Mouse (Mus musculus) large intestine, adult 2 months (tissue): ENCODE data around the gene Podxl2. TPM values are rescaled to one million over a fixed set of nuclear protein-coding genes. Genes with fewer than 3 reads are reported as not detected.
A peak's percentile ranks its signal among the peaks of the same experiment; 100 is the strongest.

Experiments used
- DNase-seq: peaks from one replicate; pipeline ENCODE4 v3.0.0-alpha.2; 2012; ENCODE audit warnings: low read depth, low spot score
- WGBS: fragments of 180-500 bp; shearing (Covaris S2); methylation state at CpG from one replicate; pipeline ENCODE4 v1.1.7; 2018; 5-methylcytosine and 5-hydroxymethylcytosine counted together
- polyA plus RNA-seq: library from polyadenylated mRNA; depleted of rRNA; stranded (reverse); fragments of >200 nt; gene quantifications from 2 replicates; pipeline ENCODE4 v1.2.3, GENCODE M21; 2012

Podxl2 gene
- polyA plus RNA-seq, 1 experiment, result 7.1 TPM

DNA sequence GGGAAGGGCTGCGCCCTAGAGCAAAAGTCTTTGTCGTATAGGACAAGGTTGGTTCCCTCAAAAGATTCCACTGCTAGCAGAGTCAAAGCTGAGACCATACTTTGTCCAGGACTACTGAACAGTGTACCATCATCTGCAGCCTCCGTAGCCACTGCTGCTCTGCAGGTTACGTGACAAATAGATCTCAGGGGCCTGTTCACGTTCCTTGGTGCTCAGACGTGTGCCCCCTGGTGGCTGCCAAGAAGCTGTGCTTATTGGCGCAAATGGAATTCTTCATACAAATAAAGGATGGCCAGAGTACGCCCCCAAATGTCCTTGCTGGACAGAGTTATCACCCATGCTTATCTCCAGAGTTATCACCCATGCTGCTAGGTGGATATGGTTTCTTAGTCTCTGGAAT, 43.4 kb downstream of the Podxl2 start:
- WGBS, result 23% methylated on average over 8 of the region's 8 CpGs
- DNase-seq, result peak; percentile 33

DNA sequence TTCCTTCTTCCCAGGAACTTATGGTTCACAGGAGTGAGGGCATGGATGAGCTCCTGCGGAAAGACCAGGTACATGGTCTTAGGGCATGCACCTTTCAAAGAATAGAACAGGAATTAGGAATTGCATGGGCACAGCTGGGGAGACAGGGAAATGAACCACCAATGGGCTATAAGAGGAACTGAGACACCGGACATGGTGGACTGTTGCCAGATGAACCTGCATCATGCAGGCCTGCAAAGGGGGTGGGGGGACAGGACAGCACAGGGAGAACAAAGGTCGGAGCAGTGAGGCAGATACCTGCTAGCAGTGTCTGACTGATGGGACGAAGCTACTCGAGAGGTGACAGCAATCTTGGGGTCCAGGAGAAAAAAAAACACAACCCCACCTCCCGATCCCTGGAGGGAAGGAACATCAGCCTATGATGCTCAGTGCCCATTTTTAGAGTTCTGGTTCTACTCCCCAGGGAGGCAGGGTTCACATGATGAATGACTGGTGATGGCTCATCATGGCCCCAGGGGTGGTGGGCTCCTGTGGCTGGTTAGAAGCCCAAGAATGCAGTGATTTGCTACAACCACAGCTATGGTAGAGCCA, 44.6 kb downstream of the Podxl2 start:
- DNase-seq, result no peak
- WGBS, result 80% methylated on average over 6 of the region's 6 CpGs

DNA sequence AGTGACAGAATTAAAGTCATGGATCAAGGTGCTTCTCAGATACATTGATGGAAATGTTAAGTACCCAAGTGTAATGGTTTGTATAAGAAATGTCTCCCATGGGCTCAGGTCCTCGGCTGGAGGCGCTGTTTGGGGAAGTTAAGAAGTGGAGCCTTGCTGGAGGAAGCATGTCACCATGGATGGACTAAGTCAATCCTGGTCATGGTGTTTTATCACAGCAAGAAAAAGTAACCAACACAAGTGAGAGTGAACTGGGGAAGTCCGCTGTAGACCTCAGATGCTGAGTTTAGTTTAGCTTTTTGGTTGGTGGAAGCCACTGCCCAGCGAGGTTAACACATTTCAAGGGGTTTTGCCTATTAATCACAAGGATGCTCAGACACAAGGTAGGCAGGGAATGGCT, 45.3 kb downstream of the Podxl2 start:
- DNase-seq, result no peak
- WGBS, result 80% methylated on average over 4 of the region's 4 CpGs

DNA sequence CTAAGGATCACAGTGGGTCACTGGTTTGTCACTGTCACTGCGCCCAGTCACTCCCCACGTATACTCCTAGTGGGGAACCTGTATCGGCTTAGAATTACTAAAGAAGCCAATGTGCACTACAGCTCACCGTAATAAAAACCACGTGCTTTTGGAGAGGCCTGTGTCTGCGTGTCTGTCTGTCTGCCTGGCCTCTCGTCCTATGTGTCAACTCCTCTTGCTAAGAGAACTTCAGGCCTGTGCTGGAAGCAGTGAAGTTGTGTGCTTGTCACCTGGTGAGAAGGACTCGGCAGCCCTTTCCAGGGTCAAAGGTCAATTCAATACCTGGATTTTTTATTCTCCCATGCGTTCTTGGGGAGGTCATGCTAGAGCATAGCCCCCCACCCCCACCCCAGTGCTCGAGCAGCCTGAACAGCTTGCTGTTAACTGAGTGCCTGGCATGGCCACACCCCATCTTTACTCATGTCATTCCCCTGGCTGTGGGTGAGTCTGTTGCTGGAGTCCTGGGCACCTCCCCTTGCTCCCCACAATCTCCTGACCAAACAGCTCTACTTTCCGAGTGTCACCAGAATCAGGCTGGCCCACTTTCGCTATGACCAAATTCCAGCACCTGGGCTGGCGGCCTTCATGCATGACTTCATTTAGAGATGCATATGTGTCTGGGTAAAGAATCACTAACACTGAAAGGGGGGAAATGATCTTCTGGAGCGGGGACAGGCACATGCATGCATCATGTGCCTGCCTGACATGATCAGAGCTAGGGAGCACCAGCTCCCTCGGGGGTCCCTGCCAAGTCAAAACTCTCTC, 46.4 kb downstream of the Podxl2 start:
- no peak for DNase-seq
- 63% methylated on average over 15 of the region's 15 CpGs for WGBS

DNA sequence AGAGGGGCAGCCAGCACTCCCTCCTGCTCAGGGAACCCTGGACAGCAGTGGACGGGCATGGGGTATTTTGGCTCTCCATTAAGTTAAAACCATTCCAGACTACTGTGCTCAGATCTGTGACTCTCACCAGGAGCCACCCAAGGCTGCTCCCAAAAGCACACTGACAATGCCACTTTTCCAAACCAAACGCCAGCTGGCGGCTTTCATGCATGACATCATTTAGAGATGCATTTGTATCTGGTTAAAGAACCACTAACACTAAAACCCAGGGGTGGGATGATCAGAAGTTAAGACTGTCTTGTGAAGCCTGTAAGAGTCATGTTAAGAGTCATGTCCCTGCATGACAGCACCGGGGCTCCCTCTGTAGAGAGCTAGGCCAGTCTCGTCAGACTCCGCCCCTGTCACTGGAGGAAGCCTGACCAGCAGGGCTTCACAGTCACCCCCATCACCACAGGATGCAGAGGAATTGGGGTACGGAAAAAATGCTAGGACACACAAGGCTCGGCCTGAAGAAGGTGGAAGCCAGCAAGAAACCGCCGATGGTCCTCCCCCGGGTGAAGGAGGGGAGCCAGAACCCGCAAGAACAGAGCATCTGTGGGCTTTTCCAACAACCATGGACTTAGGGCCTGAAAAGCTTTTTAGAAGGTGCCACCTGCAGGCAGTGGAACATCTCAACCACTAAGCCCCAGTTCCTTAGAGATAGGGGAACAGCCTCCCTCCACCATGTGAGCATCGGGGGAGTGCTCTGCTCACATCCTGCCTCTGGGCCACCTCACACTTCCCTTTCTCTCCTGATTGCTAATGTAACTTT, 47.2 kb downstream of the Podxl2 start:
- no peak for DNase-seq
- WGBS, result 70% methylated on average over 13 of the region's 13 CpGs

DNA sequence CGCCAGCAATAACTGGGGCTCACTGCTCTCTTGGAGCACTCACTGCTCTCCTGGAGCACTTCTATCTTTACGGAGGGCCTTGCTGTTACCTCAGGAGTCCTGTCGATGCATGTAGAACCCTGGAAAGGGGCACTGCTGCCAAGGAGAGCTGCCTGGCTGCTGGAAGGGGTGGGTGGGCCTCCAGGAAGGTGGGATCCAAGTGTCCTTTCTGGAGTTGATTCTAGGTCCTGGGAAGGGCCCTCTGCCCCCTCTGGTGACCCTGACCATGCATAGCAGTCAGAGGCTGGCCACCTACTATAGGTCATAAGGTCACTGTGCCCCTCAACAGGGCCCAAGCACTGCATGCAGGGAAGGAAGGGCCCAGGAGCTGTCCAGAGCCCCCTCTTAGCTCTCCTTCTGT, 47.9 kb downstream of the Podxl2 start:
- 75% methylated on average over 3 of the region's 3 CpGs for WGBS
- DNase-seq, result no peak

DNA sequence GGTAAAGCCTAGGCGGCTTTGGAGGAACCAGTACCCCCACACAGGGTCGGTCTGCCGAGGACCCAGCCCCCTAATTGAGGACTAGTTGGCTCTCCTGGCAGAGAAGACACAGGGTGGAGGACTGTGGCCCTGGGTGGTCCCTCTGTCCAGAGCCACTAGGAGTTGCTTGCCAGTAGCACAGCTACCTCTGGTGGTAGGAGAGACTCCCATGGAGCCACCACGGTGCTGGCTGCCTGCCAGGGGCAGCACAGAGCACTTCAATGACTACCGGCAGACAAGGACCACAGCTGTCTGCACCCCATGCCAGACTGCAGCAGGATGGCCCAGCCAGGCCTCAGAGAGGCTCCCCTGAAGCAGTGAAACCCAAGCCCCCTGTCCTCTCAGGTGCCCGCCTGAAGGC, 48.3 kb downstream of the Podxl2 start:
- WGBS, result 38% methylated on average over 6 of the region's 6 CpGs
- DNase-seq, result no peak

DNA sequence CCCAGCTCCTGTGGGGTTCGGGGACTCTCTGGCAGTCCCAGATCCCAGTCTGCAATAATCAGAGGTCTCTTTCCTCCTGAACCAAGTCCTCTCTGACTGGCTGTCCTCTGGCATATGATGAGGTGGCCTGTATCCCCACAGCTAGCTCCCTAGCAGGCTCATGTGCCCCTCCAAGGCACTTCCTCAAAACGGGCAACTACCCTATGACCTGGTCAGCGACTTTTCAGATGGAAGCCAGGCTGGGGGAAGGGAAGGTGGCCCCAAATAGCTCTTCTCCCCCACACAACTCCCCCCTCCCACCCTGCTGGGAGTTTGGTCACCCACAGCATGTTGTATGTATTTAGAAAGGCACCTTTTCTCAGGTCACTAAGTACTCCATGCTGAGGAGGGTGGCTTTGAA, 48.8 kb downstream of the Podxl2 start:
- DNase-seq, result no peak
- 45% methylated on average over 3 of the region's 3 CpGs for WGBS

DNA sequence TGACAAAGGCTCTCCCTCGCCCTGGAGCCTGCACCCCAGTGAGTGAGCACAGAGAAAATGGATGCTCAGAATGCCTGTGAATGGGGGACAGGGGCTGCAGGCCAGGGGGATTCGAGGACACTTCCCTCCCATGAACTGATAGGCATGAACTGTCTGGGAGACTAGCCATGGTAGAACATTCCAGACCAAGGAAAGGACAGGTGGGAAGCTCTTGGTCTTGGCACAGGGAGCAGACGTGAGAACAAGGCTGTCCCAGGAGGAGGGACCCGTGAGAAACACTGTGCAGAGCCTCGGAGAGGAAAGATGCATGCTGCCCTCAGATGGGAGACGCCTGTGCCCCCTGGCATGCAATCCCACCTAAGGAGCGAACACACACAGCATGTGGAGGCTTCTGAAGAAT, 50.7 kb downstream of the Podxl2 start:
- DNase-seq, result no peak
- 69% methylated on average over 7 of the region's 7 CpGs for WGBS

DNA sequence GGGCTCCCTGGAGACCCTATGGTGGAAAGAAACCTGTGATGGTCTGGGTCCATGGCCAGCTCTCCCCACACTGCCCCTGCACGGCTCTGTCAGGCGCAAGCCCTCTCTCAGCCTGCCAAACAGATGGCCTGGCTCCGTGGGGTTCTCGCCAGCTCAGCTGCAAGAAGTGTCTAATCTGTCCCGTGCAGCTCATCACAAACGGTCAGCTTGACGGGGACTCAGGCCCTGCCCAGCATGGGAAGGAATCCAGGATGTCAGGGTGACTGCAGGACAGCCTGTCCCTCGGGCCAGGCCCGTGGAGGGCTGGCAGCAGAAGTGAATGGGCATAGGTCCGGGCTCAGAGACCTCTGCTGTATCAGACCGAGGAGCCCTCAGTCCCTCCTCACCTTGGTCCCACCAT, 52.9 kb downstream of the Podxl2 start:
- 82% methylated on average over 11 of the region's 11 CpGs for WGBS
- no peak for DNase-seq

DNA sequence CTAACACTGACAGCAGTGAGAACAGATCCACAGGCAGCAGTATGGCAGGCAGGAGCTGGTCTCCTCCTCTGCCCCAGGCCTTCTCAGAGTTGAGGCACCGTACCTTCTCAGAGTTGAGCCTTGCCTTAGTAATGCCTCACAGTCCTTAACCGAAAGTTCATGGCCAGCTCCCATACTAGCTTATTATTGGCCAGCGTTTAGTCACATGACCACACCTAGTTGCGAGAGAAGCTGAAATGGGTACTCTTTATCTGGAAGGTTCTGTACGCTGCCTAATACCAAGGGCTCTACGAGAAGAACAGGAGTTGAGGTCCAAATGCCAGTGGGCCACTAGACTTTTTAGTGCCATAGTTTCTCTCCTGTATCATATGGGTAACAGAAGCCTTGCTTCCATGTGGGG, 53.5 kb downstream of the Podxl2 start:
- DNase-seq, result no peak
- WGBS, result 91% methylated on average over 6 of the region's 6 CpGs

DNA sequence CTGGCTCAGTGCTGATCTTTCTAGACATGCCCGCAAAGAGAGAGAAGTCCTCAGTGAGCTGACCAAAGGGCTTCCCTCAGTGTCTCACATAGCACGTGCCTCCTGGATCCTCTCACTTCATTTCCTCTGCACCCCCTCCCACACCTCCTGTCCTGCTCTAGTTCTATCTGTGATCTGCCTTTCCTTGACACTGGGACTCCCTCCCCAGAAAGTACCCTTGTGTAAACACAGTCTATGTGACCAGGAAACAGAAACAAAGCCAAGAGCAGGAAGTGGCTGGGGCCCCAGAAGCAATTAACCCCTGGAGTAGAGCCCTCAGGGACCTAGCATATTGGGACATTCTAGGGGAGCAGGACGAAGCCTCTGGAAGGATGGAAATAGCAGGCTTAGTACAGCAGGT, 54.0 kb downstream of the Podxl2 start:
- DNase-seq, result no peak
- 20% methylated on average over 3 of the region's 3 CpGs for WGBS

DNA sequence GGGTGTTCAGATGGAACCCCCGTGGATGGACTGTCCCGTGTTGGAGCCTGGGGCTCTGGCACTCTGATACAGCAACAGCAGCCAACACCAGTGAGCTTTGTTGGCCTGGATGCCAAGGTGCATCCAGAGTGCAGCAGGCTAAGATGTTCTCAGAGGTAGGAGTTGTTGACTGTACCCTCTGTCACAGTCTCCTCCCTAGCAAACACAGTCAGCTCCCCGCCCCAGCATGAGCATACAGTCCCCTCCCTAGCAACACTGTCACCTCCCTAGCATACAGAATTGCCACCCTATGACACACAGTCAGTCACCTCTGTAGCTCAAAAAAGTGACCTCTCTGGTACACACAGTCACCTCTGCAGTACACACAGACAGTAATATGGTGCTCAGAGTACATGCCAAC, 57.9 kb downstream of the Podxl2 start:
- 53% methylated on average over 3 of the region's 3 CpGs for WGBS

DNA sequence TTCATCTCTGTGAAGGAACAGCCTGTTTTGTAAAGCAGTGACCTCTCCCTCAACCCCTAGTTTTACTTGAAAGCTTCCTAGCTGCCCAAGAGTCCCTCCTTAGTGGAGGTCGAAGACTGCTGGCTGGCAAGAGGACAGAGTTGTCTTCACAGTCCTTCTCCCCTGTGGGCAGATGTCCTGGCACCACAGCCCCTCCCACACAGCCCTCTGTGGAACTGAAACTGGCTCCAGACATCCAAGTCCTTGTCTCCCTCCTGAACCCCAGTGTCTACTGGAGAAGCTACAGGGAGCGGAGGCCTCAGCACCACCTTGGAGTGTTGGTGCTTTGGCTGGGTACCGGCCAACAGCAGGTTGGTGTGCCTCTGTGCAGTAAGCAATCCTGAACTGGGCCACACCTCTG, 59.4 kb downstream of the Podxl2 start:
- no peak for DNase-seq
- 81% methylated on average over 3 of the region's 3 CpGs for WGBS

More for the DNA sequence above, 57.9 kb downstream of the Podxl2 start:
- DNase-seq, result no peak

DNA sequence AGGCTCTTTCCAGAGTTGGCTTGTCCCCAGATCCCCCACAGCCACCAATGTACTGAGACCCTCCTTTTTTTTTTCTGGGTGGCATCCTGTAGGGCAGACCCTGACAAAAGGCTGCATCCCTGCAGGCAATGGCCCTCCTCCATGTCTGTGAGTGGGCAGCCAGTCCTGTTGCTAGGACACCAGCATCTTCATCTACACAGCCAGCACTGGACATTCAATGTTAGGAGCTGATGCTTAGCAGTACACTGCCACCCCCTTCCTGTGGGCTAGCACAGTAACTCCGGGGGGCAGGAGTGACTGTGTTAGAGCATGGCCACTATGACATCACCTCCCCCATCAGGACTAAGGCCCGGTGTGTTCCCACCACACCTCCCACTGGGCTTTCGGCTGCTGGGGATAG, 59.8 kb downstream of the Podxl2 start:
- whole genome bisulfite sequencing, result 86% methylated on average over 3 of the region's 3 CpGs
- DNase-seq, result no peak

DNA sequence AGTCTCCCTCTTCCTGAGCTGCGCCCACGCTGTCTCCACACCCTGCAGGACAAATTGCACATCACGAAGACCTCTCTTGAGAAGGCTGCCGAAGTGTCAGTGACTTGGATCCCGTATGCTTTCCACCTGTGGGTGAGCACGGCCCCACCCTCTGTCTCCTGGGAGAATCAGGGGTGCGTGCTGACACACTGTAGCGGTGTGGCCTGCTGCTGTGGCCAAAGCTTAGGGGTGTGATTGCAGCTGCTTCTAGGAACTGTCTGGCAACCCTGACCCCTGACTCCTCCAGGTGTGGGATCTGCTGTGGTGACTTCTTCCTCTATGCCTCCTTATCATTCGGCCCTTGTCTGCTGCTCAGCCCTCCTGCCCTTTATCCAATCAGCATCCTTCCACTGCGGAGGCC, 61.0 kb downstream of the Podxl2 start:
- 72% methylated on average over 10 of the region's 10 CpGs for WGBS
- no peak for DNase-seq

DNA sequence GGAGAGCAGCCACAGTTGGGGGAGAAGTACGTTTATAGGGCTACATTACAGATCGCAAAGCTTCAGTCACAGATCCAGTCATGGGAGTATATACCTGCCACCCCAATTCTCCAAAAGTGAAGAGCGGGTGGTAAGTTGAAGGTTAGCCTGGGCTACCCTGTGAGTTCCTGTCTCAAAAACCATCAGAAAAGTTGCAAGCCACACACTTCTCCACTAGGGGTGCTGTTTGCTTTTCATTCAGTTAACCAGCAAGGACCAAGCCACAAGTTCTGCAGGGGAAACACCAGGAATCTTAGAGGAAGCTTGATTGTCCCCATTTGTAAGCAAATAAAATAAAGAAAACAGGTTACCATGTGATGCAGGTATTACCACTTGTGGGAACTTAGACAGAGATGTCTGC, 62.0 kb downstream of the Podxl2 start:
- WGBS, result 87% methylated on average over 3 of the region's 3 CpGs
- no peak for DNase-seq

DNA sequence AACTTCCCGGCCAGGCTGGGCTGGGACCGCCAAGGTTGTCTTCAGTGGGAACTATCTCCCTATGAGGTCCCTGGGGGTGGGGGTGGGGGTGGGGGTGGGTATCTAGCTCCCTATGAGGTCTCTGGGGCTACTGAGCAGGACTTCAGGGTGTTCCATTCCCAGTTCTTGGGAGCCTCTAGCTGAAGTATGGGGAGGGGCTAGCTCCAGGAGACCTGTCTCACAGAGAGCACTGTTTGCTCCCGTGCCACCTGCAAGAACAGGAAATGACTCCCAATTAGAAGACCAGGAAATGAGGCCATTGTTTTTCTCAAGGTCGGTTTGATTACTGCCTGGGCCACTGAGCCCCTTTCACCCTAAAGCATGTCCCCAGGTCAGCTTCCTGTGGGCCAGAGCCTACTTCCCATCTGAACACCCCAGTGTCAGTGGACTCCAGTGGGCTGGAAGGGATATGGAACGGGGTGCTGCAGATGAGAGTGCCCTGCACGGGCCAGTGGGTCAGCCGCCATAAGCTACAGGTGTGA, 62.9 kb downstream of the Podxl2 start:
- WGBS, result 40% methylated on average over 7 of the region's 7 CpGs
- DNase-seq, result no peak

DNA sequence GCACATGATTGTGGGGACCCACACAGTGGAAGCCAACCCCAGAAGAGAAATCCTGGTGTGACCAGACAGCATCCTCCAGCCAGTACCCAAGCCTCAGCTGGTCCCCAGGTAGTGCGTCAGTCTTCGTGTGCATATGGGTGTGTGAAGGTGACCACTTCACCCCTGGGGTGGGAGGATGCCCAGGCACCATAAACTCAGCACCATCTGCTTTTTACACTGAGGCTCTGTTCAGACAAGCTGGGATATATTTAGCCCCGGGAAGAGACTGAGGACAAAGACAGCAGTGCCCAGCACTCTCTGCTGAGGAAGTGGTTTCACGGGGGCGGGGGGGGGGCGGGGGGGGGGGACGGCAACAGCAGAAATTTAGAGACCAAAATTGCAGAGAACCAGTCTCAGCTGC, 63.4 kb downstream of the Podxl2 start:
- no peak for DNase-seq
- 27% methylated on average over 7 of the region's 7 CpGs for WGBS

DNA sequence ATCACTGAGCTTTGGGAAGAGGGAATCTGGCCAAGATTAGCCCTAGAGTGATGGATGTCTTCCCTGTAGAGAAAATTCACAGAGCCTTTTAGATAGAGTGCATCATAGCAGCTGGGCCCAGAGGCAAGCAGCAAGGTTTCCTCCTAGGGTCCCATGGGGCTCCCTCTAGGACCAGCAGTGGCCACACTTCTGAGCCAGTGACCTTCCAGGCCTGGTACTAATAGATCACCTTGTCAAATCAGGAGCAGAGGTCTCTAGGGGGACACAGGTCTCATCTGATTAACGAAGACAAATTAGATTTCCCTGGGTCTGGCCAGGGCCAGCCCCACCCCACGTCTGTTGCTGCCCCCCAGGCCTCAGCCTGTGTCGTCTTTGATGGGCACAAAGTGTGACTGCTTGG, 64.6 kb downstream of the Podxl2 start:
- WGBS, result 81% methylated on average over 3 of the region's 3 CpGs
- DNase-seq, result no peak
